Mouse (Mus musculus) myocyte (in vitro differentiated cells): ENCODE data around the gene Slc6a17.

Source experiments
- POLR2A ChIP-seq: IDR thresholded peaks from one replicate; pipeline ENCODE4 v1.6.1; 2011; ENCODE audit warnings: low read depth, mild to moderate bottlenecking, control low read depth, moderate library complexity; ENCODE audit not compliant: insufficient read length
- POLR2AphosphoS2 ChIP-seq: IDR thresholded peaks from one replicate; pipeline ENCODE4 v1.6.1; 2011; ENCODE audit warnings: low read depth, control low read depth; ENCODE audit not compliant: insufficient read length
- SRF ChIP-seq: IDR thresholded peaks from one replicate; pipeline ENCODE4 v1.6.1; 2011; ENCODE audit warnings: low read depth; ENCODE audit not compliant: control insufficient read depth, insufficient read length
- TCF3 ChIP-seq: IDR thresholded peaks from one replicate; pipeline ENCODE4 v1.6.1; 2011; ENCODE audit warnings: low read depth, control low read depth; ENCODE audit not compliant: insufficient read length

- no peak for TF ChIP-seq POLR2AphosphoS2
- no peak for TF ChIP-seq TCF3
- no peak for TF ChIP-seq POLR2A
- no peak for TF ChIP-seq SRF
Measured at GRCm38 (mm10) chr3:107559183-107559582, 41.4 kb upstream of the Slc6a17 start.
